Mouse (Mus musculus) mouse embryonic stem cell (cell line): Measurements from ENCODE around the gene Tmem186.

Experiments
- in situ Hi-C, 2 experiments: fragments of 300-500 bp; cut with MboI; formaldehyde crosslinking; loops; 1 replicate in 1 of 2; 3 replicates in 1 of 2; pipeline ENCODE4 v1.14.3; 2019 to 2020; ENCODE audit warnings: low sequenced_read_pairs in 2 of 2, low pct_unique_long_range_greater_than_20kb in 1 of 2, mixed read lengths in 1 of 2; ENCODE audit not compliant: unreplicated experiment in 1 of 2

Gene Tmem186

GRCm38 (mm10) chr16:8670041-8671035, 32.8 kb upstream of the Tmem186 start:
- in situ Hi-C loops = loop anchor here (5.0 kb wide), 2 partner anchors 173 to 258 kb away; no protein-coding TSS in a partner anchor

GRCm38 (mm10) chr16:8669432-8669831, 31.9 kb upstream of the Tmem186 start:
- in situ Hi-C loops = no loop called here

DNA sequence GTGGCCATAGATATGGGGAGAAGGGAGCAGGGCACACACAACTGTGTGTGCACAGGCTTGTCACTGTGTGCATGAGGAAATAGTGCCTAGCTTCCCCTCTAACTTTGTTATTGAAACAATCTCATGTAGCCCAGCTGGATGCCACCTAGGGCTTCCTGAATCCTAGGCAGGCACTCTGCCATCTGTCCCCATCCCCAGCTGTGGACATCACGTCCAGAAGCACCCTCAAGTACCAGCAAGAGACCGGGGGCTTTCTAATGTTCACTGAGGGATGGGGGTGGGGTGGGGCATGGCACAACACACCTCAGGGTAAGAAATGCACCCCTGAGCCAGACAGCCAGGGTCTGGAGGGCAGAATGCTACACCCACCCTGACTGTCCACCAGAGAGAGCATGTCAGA, 30.9 kb upstream of the Tmem186 start:
- in situ Hi-C loops = no loop called here

DNA sequence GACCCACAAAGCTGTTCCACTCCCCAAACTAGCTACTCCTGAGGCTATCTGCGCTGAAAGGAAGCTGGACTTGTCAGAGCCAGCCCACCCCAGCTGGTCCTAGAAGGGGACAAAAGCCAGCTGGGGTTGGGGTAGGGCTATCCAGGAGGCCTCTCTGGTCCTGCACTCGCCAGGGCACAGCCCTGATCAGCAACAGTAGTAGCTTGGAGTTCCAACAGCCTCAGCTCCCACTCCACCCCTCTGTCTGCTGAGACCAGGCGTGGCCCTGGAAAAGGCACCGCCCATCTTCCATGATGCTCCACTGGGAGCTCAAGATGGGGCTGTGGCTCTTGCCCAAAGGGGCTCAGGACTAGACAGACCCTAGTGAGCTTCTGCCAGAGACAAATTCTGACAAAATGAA, 30.3 kb upstream of the Tmem186 start:
- in situ Hi-C loops = no loop called here

GRCm38 (mm10) chr16:8667261-8667660, 29.7 kb upstream of the Tmem186 start:
- in situ Hi-C loops = no loop called here

GRCm38 (mm10) chr16:8666452-8666851, 28.9 kb upstream of the Tmem186 start:
- in situ Hi-C loops = no loop called here

DNA sequence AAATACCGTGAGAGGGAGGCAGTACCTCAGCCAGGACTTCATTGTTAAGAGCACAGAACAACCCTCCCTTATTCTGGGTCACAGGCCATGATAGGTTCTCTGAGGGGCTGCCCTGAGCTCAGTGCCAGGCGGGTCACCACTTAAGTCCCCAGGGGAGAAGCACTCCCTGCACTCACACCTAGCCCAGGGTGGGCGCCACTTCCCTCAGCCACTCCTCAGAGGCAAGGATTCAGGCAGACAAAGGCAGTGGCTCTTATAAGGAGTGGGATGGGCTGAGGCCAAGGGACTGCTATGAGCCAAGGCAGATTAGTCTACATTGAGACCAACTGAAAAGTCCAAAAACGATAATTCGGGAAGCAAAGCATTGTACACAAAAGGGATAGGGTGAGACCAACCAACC, 27.9 kb upstream of the Tmem186 start:
- in situ Hi-C loops = no loop called here

- in situ Hi-C loops = no loop called here
These were observed 26.4 kb upstream of the Tmem186 start for GRCm38 (mm10) chr16:8663606-8664539.

- in situ Hi-C loops = no loop called here
These were observed 25.5 kb upstream of the Tmem186 start for GRCm38 (mm10) chr16:8663022-8663421.

DNA sequence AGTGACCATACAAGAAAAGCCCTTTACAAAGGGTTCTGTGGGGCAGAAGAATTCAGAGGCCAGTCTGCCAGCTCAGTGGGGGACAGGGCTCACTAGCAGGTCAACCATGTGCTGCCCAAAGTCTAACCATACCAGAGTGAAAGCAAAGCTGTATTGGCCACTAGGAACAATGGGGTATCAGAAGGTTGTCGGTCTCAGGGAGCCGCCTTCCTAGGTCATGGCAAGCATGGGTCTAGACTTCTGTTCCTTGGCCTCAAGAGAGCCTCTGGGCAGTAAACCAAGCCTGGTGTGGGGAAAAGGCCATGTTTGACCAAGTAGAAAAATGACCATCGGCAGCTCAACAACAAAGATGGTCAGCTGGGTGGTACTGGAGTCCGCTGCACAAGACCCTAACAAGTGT, 21.3 kb upstream of the Tmem186 start:
- in situ Hi-C loops = no loop called here

GRCm38 (mm10) chr16:8658349-8658748, 20.8 kb upstream of the Tmem186 start:
- in situ Hi-C loops = no loop called here

DNA sequence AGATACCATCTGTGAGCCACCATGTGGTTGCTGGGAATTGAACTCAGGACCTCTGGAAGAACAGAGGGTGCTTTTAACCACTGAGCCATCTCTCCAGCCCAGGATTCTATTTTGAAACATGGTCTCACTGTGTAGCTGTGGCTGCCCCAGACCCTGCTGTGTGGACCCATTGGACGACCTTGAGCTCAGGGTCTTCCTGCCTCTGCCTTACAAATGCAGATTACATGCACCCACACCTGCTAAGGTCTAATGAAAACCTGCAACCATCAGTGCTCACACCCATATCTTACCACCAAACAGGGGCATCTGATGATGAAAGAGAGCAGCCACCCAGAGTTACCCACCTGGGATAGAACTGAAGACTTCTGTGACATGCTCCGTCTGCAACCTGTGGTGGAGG, 18.7 kb upstream of the Tmem186 start:
- in situ Hi-C loops = no loop called here

DNA sequence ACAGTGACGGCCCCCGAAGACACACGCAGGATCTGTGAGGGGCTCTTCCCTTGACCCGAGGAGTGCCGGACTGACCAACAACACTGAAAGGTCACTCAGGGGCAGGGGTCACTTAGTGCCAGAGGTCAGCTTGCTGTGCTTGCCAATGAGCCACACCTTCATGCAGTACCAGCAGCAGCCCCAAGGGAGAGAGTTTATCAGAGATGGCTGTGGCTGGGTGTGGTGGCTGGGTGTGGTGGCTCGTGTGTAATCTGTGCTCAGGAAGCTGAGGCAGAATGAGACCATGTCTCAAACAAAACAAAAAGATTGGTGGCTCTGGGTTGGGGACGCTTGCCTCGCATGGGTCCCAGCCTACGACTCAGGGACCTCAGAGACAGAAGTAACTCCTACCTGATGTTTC, 18.1 kb upstream of the Tmem186 start:
- in situ Hi-C loops = no loop called here

GRCm38 (mm10) chr16:8655108-8655507, 17.6 kb upstream of the Tmem186 start:
- in situ Hi-C loops = no loop called here

GRCm38 (mm10) chr16:8650007-8650406, 12.5 kb upstream of the Tmem186 start:
- in situ Hi-C loops = no loop called here

DNA sequence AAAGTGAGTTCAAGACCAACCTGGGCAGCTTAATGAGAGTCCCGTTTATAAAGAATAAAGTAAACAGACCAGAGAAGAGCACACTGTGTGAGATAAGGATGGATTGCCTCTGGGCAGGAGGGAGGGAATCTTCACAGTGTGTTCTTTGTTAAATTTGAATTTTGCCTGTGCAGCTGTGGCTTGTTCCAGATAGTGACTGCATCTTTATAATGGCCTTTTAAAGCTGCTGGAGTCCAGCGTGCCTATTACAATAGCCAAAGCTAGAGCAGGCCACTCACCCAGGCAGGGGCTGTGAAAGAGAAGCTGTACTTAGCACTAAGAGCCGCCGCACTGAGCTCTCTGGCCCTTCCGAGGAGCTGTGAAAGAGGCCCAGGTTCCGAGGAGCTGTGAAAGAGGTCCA, 8.0 kb upstream of the Tmem186 start:
- in situ Hi-C loops = no loop called here

DNA sequence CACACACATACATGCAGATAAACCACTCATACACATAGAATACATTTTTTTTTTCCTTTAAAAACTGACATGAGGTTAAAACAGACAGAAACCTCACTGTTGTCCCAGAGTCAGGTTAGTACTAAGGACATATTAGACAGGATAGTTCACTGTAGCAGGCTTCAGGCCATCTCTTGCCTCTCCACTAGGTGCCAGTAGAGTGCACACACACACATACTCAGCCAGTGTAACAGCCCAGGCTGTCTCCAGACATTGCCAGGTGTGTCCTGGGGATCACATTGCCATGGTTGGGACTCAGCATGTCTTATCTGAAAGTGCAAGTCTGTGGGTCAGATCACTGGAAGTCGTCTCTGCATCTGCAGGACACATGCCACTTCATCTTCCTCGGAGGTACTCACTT, 6.3 kb upstream of the Tmem186 start:
- in situ Hi-C loops = no loop called here

- in situ Hi-C loops = no loop called here
These were observed 2.1 kb upstream of the Tmem186 start for GRCm38 (mm10) chr16:8639466-8640191.

- in situ Hi-C loops = no loop called here
These were observed 619 bp upstream of the Tmem186 start for GRCm38 (mm10) chr16:8638131-8638530.
